Mouse (Mus musculus) intestine, embryonic 16.5 days (tissue): ENCODE data around the gene Tenm3. TPM values are rescaled to one million over a fixed set of nuclear protein-coding genes. Genes with fewer than 3 reads are reported as not detected.

Source experiments
- ATAC-seq: fragments of 200-750 bp; cut with Nextera tagmentation; 2 replicates; pipeline ENCODE4 v1.8.0; 2017; ENCODE audit warnings: moderate TSS enrichment, moderate library complexity
- H3K27ac ChIP-seq: fragments of 300-500 bp; sonication (generic); 2 replicates; pipeline ENCODE4 v1.5.1; 2014; ENCODE audit warnings: mild to moderate bottlenecking, low read length
- H3K27me3 ChIP-seq: fragments of 300-500 bp; sonication (generic); replicated peaks from 2 replicates; pipeline ENCODE4 v1.6.1; 2014; ENCODE audit warnings: low read length, control low read depth, mixed read lengths; ENCODE audit not compliant: control insufficient read depth, insufficient read depth
- H3K36me3 ChIP-seq: fragments of 300-500 bp; sonication (generic); 2 replicates; pipeline ENCODE4 v1.6.1; 2014; ENCODE audit warnings: low read length, control low read depth; ENCODE audit not compliant: control insufficient read depth, insufficient read depth
- H3K4me1 ChIP-seq: fragments of 300-500 bp; sonication (generic); 2 replicates; pipeline ENCODE4 v1.6.1; 2014; ENCODE audit warnings: low read length, control low read depth, mixed read lengths; ENCODE audit not compliant: control insufficient read depth, insufficient read depth
- H3K4me2 ChIP-seq: fragments of 300-500 bp; sonication (generic); 2 replicates; pipeline ENCODE4 v1.6.1; 2014; ENCODE audit warnings: low read depth, low read length, control low read depth
- H3K4me3 ChIP-seq: fragments of 300-500 bp; sonication (generic); 2 replicates; pipeline ENCODE4 v1.5.1; 2014; ENCODE audit warnings: mild to moderate bottlenecking, low read length
- H3K9ac ChIP-seq: fragments of 300-500 bp; sonication (generic); 2 replicates; pipeline ENCODE4 v1.6.1; 2014; ENCODE audit warnings: low read depth, low read length
- H3K9me3 ChIP-seq: fragments of 300-500 bp; sonication (generic); 2 replicates; pipeline ENCODE4 v1.6.1; 2016; ENCODE audit warnings: low read length, control low read depth; ENCODE audit not compliant: control insufficient read depth
- WGBS: fragments of 180-500 bp; shearing (Covaris S2); extraction: QIAGEN DNeasy Blood & Tissue Kit; methylation state at CpG from one replicate; pipeline ENCODE4 v1.1.7; 2014; 5-methylcytosine and 5-hydroxymethylcytosine counted together
- polyA plus RNA-seq: library from polyadenylated mRNA; unstranded; fragments of >200 nt; fragmentation: Nextera tagmentation; extraction: Ambion mirVana; gene quantifications from 2 replicates; pipeline ENCODE4 v1.2.1, GENCODE M21; 2015

The Tenm3 gene
- polyA plus RNA-seq, 1 experiment from 2014 or later = 11.3 TPM

- H3K27ac ChIP-seq = no peak overlapping the region
- no peak overlapping the region for H3K4me3 ChIP-seq
- no peaks in the 10 kb centered on the region for H3K9me3 ChIP-seq
- H3K9ac ChIP-seq = no peak overlapping the region
- no peaks in the 10 kb centered on the region for H3K4me1 ChIP-seq
- no peak overlapping the region for H3K4me2 ChIP-seq
- no peaks in the 10 kb centered on the region for H3K36me3 ChIP-seq
- ATAC-seq = no peak
- 82% methylated on average over 4 of the region's 4 CpGs for WGBS
- no peaks in the 10 kb centered on the region for H3K27me3 ChIP-seq
Observed at GRCm38 (mm10) chr8:48609684-48610083, 234.1 kb downstream of the Tenm3 start.

GRCm38 (mm10) chr8:48604190-48604897 lies 239.4 kb downstream of the Tenm3 start:
- Histone ChIP-seq H3K27ac (no peak overlapping the region), H3K9ac (no peak overlapping the region), H3K36me3 (no peaks in the 10 kb centered on the region), H3K27me3 (no peaks in the 10 kb centered on the region), H3K4me1 (peaks cover 3% of the 10 kb centered on the region; the same call in 1 of the 2 replicates), H3K4me3 (no peak overlapping the region), H3K4me2 (no peak overlapping the region), H3K9me3 (no peaks in the 10 kb centered on the region)
- WGBS = 66% methylated on average over 10 of the region's 10 CpGs
- ATAC-seq = no peak

- no peak overlapping the region for H3K27ac ChIP-seq
- H3K9me3 ChIP-seq = no peaks in the 10 kb centered on the region
- no peaks in the 10 kb centered on the region for H3K36me3 ChIP-seq
- 68% methylated on average over 15 of the region's 15 CpGs for WGBS
- H3K4me2 ChIP-seq = no peak overlapping the region
- peaks cover 3% of the 10 kb centered on the region; the same call in 1 of the 2 replicates for H3K4me1 ChIP-seq
- no peak overlapping the region for H3K9ac ChIP-seq
- no peak overlapping the region for H3K4me3 ChIP-seq
- ATAC-seq = peak; percentile 98
- no peaks in the 10 kb centered on the region for H3K27me3 ChIP-seq
Observed at GRCm38 (mm10) chr8:48603165-48603840, 240.4 kb downstream of the Tenm3 start.

- Histone ChIP-seq H3K36me3 (no peaks in the 10 kb centered on the region), H3K27me3 (no peaks in the 10 kb centered on the region), H3K27ac (no peak overlapping the region), H3K9me3 (no peaks in the 10 kb centered on the region), H3K9ac (no peak overlapping the region), H3K4me2 (no peak overlapping the region), H3K4me1 (peaks cover 3% of the 10 kb centered on the region; the same call in 1 of the 2 replicates), H3K4me3 (no peak overlapping the region)
- 93% methylated on average over 4 of the region's 4 CpGs for WGBS
- ATAC-seq = no peak
Observed at GRCm38 (mm10) chr8:48601621-48602020, 242.1 kb downstream of the Tenm3 start.

GRCm38 (mm10) chr8:48599028-48599427 lies 244.7 kb downstream of the Tenm3 start:
- Histone ChIP-seq H3K4me1 (no peaks in the 10 kb centered on the region), H3K36me3 (no peaks in the 10 kb centered on the region), H3K4me2 (no peak overlapping the region), H3K4me3 (no peak overlapping the region), H3K27ac (no peak overlapping the region), H3K27me3 (no peaks in the 10 kb centered on the region), H3K9ac (no peak overlapping the region), H3K9me3 (no peaks in the 10 kb centered on the region)
- no peak for ATAC-seq
- WGBS = 55% methylated on average over 4 of the region's 4 CpGs

GRCm38 (mm10) chr8:48596332-48596731 lies 247.4 kb downstream of the Tenm3 start:
- Histone ChIP-seq H3K27me3 (no peaks in the 10 kb centered on the region), H3K4me2 (no peak overlapping the region), H3K27ac (no peak overlapping the region), H3K9ac (no peak overlapping the region), H3K4me1 (0 out of 2 replicates have a peak, but pooled peaks cover 3% of the 10 kb centered on the region), H3K9me3 (no peaks in the 10 kb centered on the region), H3K36me3 (no peaks in the 10 kb centered on the region), H3K4me3 (no peak overlapping the region)
- WGBS = 86% methylated on average over 14 of the region's 14 CpGs
- no peak for ATAC-seq

- H3K9ac ChIP-seq = no peak overlapping the region
- 25% methylated on average over 5 of the region's 5 CpGs for WGBS
- ATAC-seq = no peak
- no peak overlapping the region for H3K4me3 ChIP-seq
- H3K27ac ChIP-seq = no peak overlapping the region
- H3K4me2 ChIP-seq = no peak overlapping the region
- H3K9me3 ChIP-seq = no peaks in the 10 kb centered on the region
- H3K4me1 ChIP-seq = 0 out of 2 replicates have a peak, but pooled peaks cover 3% of the 10 kb centered on the region
- H3K27me3 ChIP-seq = no peaks in the 10 kb centered on the region
- no peaks in the 10 kb centered on the region for H3K36me3 ChIP-seq
Observed at GRCm38 (mm10) chr8:48591818-48592217, 251.9 kb downstream of the Tenm3 start.

GRCm38 (mm10) chr8:48579732-48580131 lies 264.0 kb downstream of the Tenm3 start:
- Histone ChIP-seq H3K4me1 (peaks cover 9% of the 10 kb centered on the region; the same call in 1 of the 2 replicates), H3K27me3 (no peaks in the 10 kb centered on the region), H3K27ac (no peak overlapping the region), H3K36me3 (no peaks in the 10 kb centered on the region), H3K4me2 (no peak overlapping the region), H3K9ac (no peak overlapping the region), H3K9me3 (no peaks in the 10 kb centered on the region), H3K4me3 (no peak overlapping the region)
- 28% methylated on average over 6 of the region's 6 CpGs for WGBS
- ATAC-seq = no peak

GRCm38 (mm10) chr8:48579144-48579543 lies 264.6 kb downstream of the Tenm3 start:
- no peak overlapping the region for H3K27ac ChIP-seq
- no peak overlapping the region for H3K9ac ChIP-seq
- no peaks in the 10 kb centered on the region for H3K36me3 ChIP-seq
- no peak for ATAC-seq
- no peak overlapping the region for H3K4me3 ChIP-seq
- no peaks in the 10 kb centered on the region for H3K27me3 ChIP-seq
- no peak overlapping the region for H3K4me2 ChIP-seq
- no peaks in the 10 kb centered on the region for H3K9me3 ChIP-seq
- H3K4me1 ChIP-seq = peaks cover 9% of the 10 kb centered on the region; the same call in 1 of the 2 replicates
- 29% methylated on average over 8 of the region's 8 CpGs for WGBS
